Mouse (Mus musculus): ENCODE measurements at regions not wholly inside any gene's neighbourhood (a gene's known extent, or its start where the extent isn't known, plus 50 kb on each side); places are given as distances from the start of the nearest gene placed in this dataset.

DNA sequence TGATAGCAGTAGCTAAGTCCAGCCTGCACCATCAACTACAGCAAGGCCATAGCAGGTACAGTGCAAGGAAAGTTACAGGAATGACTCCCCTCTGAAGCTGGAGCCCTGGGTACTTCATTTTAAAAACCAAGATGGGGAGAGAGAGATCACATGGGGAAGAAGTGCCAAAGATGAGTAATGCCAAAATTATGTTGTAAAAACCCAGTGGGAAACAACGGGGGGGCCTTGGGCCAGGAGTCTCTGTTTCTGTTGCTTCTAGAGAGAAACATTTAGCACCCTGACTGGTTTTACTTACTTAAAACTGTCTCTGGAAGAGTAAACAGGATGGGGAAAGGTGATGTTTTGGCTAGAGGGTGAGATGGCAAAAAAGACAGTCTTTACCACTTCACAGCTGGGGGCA lies 392.6 kb downstream of the Nedd1 start:
- no peaks in the 10 kb centered on the region for H3K9me3 ChIP-seq (replicated peaks)
- H3K9ac ChIP-seq (replicated peaks) = no peak overlapping the region
- H3K4me3 ChIP-seq (replicated peaks) = no peak overlapping the region
- no peak for ATAC-seq (ENCODE audit: low FRiP score)
- no peak overlapping the region for H3K27ac ChIP-seq (replicated peaks)
- no peaks in the 10 kb centered on the region for H3K36me3 ChIP-seq
- H3K27me3 ChIP-seq (replicated peaks) = no peaks in the 10 kb centered on the region
- H3K4me2 ChIP-seq = no peak overlapping the region
- H3K4me1 ChIP-seq = peaks cover 13% of the 10 kb centered on the region
- 82% methylated on average over 1 of the region's 1 CpGs for WGBS

DNA sequence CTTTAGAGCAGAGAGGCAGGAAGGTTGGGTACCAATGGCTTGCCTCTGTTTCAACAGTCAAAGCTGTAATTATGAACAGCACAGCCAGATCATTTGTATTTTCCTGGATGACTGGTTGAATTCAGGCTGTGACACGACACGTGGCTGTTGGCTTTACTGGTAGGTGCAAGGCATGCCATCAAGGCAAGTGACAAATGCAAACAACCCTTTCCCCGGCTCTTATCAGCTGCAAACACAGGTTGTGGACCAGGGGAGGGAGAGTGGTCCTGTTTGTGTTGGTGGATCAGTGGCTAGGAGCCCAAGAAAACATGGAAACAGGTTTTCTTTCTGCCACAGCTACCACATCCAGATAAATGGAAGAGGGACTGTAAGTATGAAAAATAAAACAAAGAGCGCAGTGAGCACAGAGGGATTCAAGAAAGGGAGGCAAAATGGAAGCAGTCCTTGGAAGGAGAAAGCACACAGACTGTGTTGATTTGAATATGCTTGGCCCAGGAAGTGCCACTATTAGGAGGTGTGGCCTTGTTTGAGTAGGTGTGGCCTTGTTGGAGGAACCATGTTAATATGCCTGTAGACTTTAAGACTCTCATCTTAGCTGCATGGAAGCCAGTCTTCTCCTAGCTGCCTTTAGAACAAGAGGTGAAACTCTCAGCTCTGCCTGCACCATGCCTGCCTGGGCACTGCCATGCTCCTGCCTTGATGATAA lies 396.8 kb downstream of the Nedd1 start:
- WGBS = 82% methylated on average over 4 of the region's 4 CpGs
- Histone ChIP-seq H3K9me3 (replicated peaks) (no peaks in the 10 kb centered on the region), H3K4me1 (no peaks in the 10 kb centered on the region), H3K9ac (replicated peaks) (no peak overlapping the region), H3K36me3 (no peaks in the 10 kb centered on the region), H3K27me3 (replicated peaks) (no peaks in the 10 kb centered on the region), H3K27ac (replicated peaks) (no peak overlapping the region), H3K4me3 (replicated peaks) (no peak overlapping the region), H3K4me2 (no peak overlapping the region)
- no peak for ATAC-seq (ENCODE audit: low FRiP score)

DNA sequence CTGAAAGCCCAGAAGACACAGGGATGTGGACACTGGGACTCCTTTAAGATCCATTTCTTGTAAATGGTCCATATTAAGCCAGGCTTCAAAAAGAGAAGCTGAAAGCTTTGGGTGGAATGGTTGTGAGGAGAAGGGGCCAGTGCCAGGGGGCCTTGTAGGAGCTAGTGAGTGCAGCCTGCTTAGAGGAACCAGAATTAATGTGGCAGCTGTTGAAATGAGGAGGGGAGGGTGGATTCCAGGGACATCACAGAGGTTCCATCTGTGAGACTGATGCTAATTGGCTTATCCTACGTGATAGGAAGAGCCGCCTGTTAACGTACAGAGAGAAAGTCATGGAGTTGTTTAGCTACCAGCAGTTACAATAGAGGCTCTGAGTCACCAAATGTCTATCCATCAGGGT lies 407.6 kb downstream of the Nedd1 start:
- Histone ChIP-seq H3K4me2 (no peak overlapping the region), H3K9ac (replicated peaks) (no peak overlapping the region), H3K27ac (replicated peaks) (no peak overlapping the region), H3K36me3 (no peaks in the 10 kb centered on the region), H3K27me3 (replicated peaks) (no peaks in the 10 kb centered on the region), H3K4me1 (no peaks in the 10 kb centered on the region), H3K4me3 (replicated peaks) (no peak overlapping the region), H3K9me3 (replicated peaks) (no peaks in the 10 kb centered on the region)
- WGBS = 38% methylated on average over 3 of the region's 3 CpGs
- no peak; the same call in 1 of the 2 replicates for ATAC-seq (ENCODE audit: low FRiP score)

DNA sequence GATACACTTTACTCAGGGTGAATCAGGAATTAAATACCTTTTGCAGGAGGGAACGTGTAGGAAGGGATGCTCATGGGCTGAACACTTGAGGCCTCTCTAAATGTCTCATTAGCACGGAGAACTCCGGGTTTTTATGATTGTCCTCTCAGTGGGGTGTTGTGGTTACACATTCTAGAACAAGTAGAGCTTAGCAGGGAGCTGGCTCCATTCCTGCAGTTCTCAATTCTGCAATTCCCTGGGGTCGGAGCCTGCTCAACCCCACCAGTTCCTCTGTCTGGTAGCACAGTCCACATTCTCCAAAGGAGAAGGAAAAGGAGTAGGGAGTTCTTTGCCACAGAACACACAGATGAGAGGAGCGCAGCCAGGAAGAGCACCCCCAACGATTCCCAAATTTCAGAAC lies 409.9 kb downstream of the Nedd1 start:
- H3K9ac ChIP-seq (replicated peaks) = no peak overlapping the region
- no peak overlapping the region for H3K4me3 ChIP-seq (replicated peaks)
- no peaks in the 10 kb centered on the region for H3K27me3 ChIP-seq (replicated peaks)
- 54% methylated on average over 6 of the region's 6 CpGs for WGBS
- no peaks in the 10 kb centered on the region for H3K36me3 ChIP-seq
- no peak overlapping the region for H3K4me2 ChIP-seq
- H3K27ac ChIP-seq (replicated peaks) = no peak overlapping the region
- H3K9me3 ChIP-seq (replicated peaks) = no peaks in the 10 kb centered on the region
- no peaks in the 10 kb centered on the region for H3K4me1 ChIP-seq
- ATAC-seq (ENCODE audit: low FRiP score) = no peak

DNA sequence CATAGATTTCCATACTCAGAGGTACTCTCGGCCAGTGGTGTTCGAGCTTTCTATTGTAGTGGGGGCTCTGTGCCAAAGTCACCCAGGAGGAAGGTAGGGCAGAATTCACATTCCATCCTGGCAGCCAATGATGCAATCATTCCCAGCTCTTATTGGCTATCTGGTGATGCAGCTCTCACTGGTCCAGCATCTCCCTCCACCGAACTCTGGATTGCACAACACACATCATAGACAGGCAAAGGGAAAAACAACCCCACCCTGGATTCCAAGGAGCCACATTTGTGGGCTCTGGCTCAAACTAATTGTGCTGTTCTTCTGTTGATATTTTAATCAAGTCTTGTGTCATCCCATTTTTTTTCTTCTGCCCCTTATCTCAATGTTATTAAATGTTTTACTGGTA lies 413.6 kb downstream of the Nedd1 start:
- Histone ChIP-seq H3K36me3 (no peaks in the 10 kb centered on the region), H3K4me1 (no peaks in the 10 kb centered on the region), H3K9ac (replicated peaks) (no peak overlapping the region), H3K4me3 (replicated peaks) (no peak overlapping the region), H3K9me3 (replicated peaks) (no peaks in the 10 kb centered on the region), H3K27me3 (replicated peaks) (no peaks in the 10 kb centered on the region), H3K4me2 (no peak overlapping the region), H3K27ac (replicated peaks) (no peak overlapping the region)
- no peak for ATAC-seq (ENCODE audit: low FRiP score)
- 91% methylated on average over 3 of the region's 3 CpGs for WGBS

DNA sequence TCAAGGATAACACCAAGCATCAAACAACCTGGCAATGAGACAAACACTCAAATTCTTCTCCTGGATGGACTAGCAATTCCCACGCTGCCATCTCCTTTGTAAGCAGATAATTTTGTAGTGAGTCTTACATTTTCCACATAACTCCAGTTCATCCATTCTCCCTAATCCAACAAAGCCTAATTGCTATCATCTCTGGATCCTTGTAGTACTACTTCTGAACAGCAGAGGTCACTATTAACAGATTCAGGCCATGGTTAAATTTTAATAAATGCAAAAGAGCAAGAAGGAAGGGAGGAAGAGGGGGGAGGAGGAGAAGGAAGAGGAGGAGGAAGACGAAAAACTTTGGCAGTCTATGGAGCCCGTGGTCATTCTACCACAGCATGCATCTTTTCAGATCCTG lies 414.4 kb downstream of the Nedd1 start:
- no peak for ATAC-seq (ENCODE audit: low FRiP score)
- 41% methylated on average over 3 of the region's 3 CpGs for whole genome bisulfite sequencing
- H3K27me3 ChIP-seq (replicated peaks) = no peaks in the 10 kb centered on the region
- H3K4me3 ChIP-seq (replicated peaks) = no peak overlapping the region
- H3K9me3 ChIP-seq (replicated peaks) = no peaks in the 10 kb centered on the region
- H3K4me2 ChIP-seq = no peak overlapping the region
- H3K4me1 ChIP-seq = no peaks in the 10 kb centered on the region
- H3K27ac ChIP-seq (replicated peaks) = no peak overlapping the region
- no peaks in the 10 kb centered on the region for H3K36me3 ChIP-seq
- no peak overlapping the region for H3K9ac ChIP-seq (replicated peaks)

DNA sequence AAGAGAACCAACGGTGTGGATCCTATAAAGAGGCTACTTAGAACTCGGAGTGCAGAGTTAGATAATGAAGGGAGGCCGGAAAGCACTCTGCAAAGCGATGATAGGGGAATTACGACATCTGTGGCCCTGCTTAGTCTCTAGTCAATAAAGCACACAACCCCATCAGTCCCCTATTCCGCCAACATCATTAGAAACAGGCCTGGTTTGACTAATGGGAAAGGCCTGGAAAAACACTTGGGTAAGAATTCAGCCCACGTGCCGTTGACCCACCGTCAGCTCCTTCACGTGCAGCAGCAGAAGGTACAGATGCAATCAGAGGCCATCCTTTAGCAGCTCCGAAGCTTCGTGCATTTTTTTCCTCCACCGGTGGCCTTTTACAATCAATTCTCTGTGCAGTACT lies 423.5 kb downstream of the Nedd1 start:
- H3K27ac ChIP-seq (replicated peaks) = no peak overlapping the region
- peaks cover 13% of the 10 kb centered on the region for H3K4me1 ChIP-seq
- no peak overlapping the region for H3K9ac ChIP-seq (replicated peaks)
- H3K36me3 ChIP-seq = no peaks in the 10 kb centered on the region
- WGBS = 58% methylated on average over 13 of the region's 13 CpGs
- H3K4me2 ChIP-seq = no peak overlapping the region
- no peak for ATAC-seq (ENCODE audit: low FRiP score)
- no peaks in the 10 kb centered on the region for H3K27me3 ChIP-seq (replicated peaks)
- no peak overlapping the region for H3K4me3 ChIP-seq (replicated peaks)
- no peaks in the 10 kb centered on the region for H3K9me3 ChIP-seq (replicated peaks)

DNA sequence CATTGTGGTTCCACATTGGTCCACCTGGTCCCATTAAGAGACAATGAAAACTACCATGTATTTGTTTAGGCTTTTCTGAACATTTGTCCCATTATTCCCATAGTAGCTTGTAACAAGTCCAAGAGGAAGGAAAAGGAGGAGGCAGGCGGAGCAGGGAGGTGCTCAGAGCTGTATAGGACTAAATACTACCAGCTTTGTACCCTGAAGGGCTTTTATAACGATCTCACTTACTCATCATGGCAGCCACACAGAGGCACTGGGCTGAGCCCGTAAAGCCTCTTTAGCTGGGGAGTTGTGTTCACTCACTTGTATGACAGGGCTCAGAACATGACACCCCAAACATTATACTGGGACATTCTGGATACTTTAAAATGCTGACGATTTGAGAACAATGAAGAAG lies 425.4 kb downstream of the Nedd1 start:
- Histone ChIP-seq H3K4me3 (replicated peaks) (no peak overlapping the region), H3K9ac (replicated peaks) (no peak overlapping the region), H3K4me1 (peaks cover 13% of the 10 kb centered on the region), H3K27ac (replicated peaks) (no peak overlapping the region), H3K9me3 (replicated peaks) (no peaks in the 10 kb centered on the region), H3K27me3 (replicated peaks) (no peaks in the 10 kb centered on the region), H3K4me2 (peak overlapping the region; percentile 24), H3K36me3 (no peaks in the 10 kb centered on the region)
- WGBS = 20% methylated on average over 4 of the region's 4 CpGs
- ATAC-seq (ENCODE audit: low FRiP score) = 0 out of 2 replicates have a peak, but pooled peaks have one; percentile 21

DNA sequence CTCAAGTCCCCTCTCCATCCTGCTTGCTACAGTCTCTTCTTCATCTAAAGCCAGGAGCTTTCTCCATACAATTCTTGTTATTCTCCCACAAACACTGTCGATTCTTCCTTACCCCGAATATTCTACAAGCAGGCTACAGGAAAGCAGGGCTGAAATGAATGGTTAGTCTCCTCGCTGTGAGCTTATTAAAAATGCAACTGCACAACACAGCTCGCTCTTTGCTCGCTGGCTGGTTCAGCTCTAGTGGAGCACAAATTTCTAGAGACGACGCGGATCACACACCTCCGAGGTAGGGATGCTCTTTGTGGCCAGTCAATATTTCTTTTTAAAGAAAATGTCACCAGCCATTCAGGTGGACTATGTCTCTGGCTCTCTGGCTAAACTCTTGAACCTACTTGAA lies 425.9 kb downstream of the Nedd1 start:
- Histone ChIP-seq H3K9ac (replicated peaks) (0 out of 2 replicates have a peak overlapping the region, but pooled peaks have one; percentile 17), H3K27me3 (replicated peaks) (no peaks in the 10 kb centered on the region), H3K4me1 (peaks cover 13% of the 10 kb centered on the region), H3K4me3 (replicated peaks) (no peak overlapping the region), H3K27ac (replicated peaks) (peak overlapping the region; percentile 67), H3K9me3 (replicated peaks) (no peaks in the 10 kb centered on the region), H3K36me3 (no peaks in the 10 kb centered on the region), H3K4me2 (peak overlapping the region; percentile 24)
- ATAC-seq (ENCODE audit: low FRiP score) = 0 out of 2 replicates have a peak, but pooled peaks have one; percentile 53
- 13% methylated on average over 9 of the region's 9 CpGs for WGBS

DNA sequence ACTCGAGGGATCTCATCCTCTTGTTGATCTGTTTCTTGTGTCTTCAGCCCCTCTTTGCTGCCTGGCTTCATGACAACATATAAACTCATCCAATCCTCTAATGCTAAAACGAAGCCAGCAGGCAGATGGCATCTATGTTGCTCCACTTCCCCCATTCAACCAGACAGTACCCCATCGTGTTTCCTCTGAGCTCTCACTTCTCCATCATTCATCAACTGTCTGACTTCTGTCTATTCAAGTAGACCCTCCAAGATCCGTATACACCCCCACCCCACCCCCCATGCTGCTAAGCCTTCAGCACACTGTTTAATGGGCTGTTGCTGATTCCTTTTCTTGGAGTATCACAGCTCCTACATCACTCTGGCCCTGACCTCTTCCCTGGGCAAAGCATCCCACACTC lies 429.0 kb downstream of the Nedd1 start:
- Histone ChIP-seq H3K4me3 (replicated peaks) (no peak overlapping the region), H3K9me3 (replicated peaks) (no peaks in the 10 kb centered on the region), H3K4me2 (no peak overlapping the region), H3K9ac (replicated peaks) (no peak overlapping the region), H3K27me3 (replicated peaks) (no peaks in the 10 kb centered on the region), H3K36me3 (no peaks in the 10 kb centered on the region), H3K4me1 (peaks cover 13% of the 10 kb centered on the region), H3K27ac (replicated peaks) (no peak overlapping the region)
- no peak for ATAC-seq (ENCODE audit: low FRiP score)
- WGBS = 31% methylated on average over 4 of the region's 4 CpGs

DNA sequence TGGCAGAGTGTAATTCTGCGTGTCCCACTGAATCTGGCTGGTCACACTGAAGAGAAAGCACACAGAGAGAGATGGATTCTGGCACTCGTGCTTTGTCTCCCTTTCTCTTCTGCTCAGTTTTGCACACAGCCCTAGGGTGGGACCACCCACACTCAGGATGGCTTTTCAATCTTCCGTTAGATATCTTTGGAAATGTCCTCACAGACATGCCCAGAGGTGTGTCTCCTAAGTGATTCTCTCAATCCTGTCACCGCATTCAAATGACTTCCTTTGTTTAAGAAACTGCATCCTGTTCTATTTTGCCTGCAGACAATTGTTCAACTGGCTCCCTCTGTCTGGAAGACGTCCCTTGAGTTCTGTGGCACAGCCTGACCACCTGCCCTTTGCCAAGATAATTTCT lies 433.0 kb downstream of the Nedd1 start:
- Histone ChIP-seq H3K9me3 (replicated peaks) (no peaks in the 10 kb centered on the region), H3K4me1 (no peaks in the 10 kb centered on the region), H3K4me3 (replicated peaks) (no peak overlapping the region), H3K36me3 (no peaks in the 10 kb centered on the region), H3K27ac (replicated peaks) (no peak overlapping the region), H3K27me3 (replicated peaks) (no peaks in the 10 kb centered on the region), H3K4me2 (no peak overlapping the region), H3K9ac (replicated peaks) (no peak overlapping the region)
- ATAC-seq (ENCODE audit: low FRiP score) = no peak
- WGBS = 38% methylated on average over 5 of the region's 5 CpGs

DNA sequence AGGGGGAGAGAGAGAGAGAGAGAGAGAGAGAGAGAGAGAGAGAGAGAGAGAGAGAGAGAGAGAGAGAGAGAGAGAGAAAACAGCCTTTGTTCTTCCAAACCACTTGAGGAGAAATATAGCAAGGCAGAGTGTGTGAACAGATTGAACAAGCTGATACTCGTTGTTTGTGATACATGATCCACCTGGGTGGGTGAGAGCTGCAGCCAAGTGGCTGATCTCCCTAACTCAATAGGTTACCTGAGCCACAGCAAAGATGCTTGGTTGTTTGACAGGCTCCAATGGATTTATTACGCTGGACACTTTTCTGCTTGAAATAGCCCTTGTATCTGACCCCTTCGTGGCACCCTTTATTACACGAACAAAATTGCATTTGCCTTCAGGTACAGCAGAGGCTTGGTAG lies 438.0 kb downstream of the Nedd1 start:
- Histone ChIP-seq H3K4me1 (no peaks in the 10 kb centered on the region), H3K9ac (replicated peaks) (no peak overlapping the region), H3K9me3 (replicated peaks) (no peaks in the 10 kb centered on the region), H3K4me2 (no peak overlapping the region), H3K27ac (replicated peaks) (no peak overlapping the region), H3K36me3 (no peaks in the 10 kb centered on the region), H3K27me3 (replicated peaks) (no peaks in the 10 kb centered on the region), H3K4me3 (replicated peaks) (no peak overlapping the region)
- 59% methylated on average over 4 of the region's 4 CpGs for WGBS
- ATAC-seq (ENCODE audit: low FRiP score) = no peak
